Mouse (Mus musculus) left cerebral cortex, postnatal 25 days (tissue): ENCODE measurements at regions not wholly inside any gene's neighbourhood (a gene's known extent, or its start where the extent isn't known, plus 50 kb on each side); places are given as distances from the start of the nearest gene placed in this dataset.

ENCODE experiments used
- DNase-seq, 2 experiments: peaks; one replicate each; pipeline ENCODE4 v3.0.0; 2022; ENCODE audit warnings: low spot score in 2 of 2, mixed read lengths in 1 of 2
- intact Hi-C: fragments of 180-260 bp; cut with DNase I; formaldehyde crosslinking; loops from one replicate; pipeline ENCODE4 v1.15.1; 2025

DNA sequence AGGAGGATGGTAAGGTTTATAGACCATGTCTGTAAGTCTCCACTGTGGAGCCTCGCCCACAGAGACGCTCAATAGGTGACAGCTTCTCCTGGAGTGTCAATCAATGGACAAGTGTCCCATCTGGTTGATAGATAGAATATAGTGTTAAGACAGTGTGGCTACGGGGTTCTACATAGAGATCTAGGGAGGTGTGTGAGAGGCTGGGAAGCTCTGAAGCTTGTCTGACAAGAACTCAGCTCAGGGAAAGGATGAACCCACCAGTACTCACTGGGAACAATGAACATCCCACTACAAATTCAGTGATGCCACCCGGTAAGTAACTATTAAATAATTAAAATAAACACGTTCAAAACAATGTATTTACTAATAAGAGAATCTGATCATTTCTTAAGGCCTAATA is 349.7 kb downstream of the Nup35 start:
- intact Hi-C loops: no loop called here
- no peak for DNase-seq

DNA sequence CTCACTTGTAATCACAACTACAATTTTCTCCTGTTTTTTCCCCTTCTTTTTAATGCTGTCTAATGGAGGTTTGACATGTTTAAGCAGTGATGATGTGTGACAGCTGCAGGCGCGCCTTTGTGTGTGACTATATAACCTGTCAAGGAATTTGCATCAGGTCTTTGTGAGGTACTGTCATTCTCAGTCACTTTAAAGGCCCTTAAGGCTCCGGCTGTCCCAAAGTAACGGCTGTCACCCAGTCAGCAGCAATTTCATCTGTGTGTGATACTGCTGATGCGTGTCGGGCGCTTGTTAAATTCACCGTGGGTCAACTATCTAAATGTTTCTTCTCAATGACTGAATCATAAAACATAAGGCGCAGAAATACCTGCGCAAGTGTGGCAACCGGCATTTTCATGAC is 350.2 kb downstream of the Nup35 start:
- intact Hi-C loops: no loop called here
- no peak for DNase-seq

DNA sequence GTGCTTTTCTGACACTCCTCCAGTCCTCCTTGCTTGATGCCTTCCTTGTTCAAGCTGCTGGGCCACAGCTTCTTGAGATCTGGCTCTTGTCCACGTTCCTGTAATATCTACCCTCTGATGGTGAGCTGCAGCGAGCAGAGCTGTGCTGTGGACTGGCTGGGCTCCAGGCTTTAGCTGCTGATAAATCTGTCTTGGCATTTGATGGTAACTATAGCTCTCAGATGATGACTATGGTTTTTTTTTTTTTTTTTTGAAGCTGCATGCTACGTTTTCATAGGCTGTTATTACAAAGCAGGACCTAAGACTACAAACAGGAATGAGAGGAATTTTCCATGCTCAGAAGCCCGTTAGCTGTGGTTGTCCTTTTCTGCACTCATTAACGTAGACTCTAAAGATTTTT is 352.3 kb downstream of the Nup35 start:
- intact Hi-C loops: no loop called here

DNA sequence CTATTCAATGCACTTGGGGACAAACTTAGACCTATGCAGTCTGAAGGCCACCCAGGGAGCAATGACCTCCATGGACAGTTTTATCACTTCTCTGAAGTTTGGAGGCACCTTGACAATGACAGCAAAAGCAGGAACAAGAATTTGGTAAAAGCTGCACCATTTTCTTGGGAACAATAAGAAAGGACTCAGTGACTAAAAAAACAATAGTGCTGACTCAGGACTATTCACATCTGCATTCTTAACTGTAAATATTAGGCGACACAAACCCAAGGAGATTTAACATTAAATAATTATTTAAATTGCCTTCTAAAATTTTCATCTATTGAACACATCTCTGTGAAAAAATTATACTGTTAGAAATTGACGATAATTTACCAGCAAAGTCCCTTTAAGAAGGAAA is 356.2 kb downstream of the Nup35 start:
- no peak for DNase-seq
- intact Hi-C loops: no loop called here

More for the DNA sequence above, 352.3 kb downstream of the Nup35 start:
- DNase-seq: peak; percentile 34 to 70

DNA sequence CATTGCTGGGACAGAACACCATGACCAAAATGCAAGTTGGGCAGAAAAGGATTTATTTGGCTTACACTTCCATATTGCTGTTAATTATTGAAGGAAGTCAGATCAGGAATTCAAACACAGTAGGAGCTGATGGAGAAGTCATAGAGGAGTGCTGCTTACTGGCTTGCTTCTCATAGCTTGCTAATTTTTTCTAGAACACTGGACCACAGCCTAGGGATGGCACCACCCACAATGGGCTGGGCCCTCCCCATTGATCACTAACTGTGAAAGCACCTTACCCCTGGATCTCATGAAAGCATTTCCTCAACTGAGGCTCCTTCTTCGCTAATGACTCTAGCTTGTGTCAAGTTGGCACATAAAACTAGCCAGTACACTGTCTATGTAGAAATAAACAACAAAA is 381.3 kb downstream of the Nup35 start:
- DNase-seq: no peak
- intact Hi-C loops: no loop called here

DNA sequence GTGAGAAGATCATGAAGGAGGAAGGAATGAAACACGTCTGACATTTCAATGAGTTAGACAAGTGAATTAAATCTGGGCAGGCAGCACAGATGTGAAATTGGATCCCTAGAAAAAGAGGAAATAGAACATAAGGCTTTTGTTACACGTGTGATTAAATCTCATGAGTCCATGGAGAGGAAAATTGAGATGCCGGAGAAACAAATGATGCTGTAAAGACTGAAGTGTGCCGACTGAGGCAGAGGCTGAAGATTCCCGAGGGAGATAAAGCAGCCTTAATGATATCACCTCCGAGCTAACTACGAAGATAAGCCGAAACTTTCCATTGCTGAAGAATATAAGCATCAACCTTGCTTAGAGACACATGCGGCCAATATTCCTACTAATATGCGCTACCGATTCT is 390.0 kb downstream of the Nup35 start:
- DNase-seq: peak in 1 of 2 experiments; percentile 51

DNA sequence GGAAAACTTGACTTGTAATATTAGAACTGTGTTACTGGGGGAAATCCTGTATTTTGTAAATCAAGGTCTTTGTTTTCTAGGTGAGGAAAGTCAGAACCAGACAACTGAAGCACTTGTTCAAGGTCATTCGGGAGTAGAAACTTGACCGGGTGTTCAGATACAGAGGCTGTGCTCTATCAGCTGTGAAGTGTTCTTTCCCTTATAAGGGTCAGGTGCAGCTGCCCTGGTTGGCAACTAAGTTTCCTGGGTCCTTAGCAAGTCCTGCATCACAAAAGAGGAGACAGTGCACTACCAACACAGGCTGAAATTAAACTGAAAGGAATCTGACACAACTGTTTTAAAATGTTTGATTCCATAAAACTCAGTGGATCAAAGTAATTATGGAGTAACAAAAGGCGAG is 406.6 kb downstream of the Nup35 start:
- intact Hi-C loops: no loop called here
- no peak for DNase-seq

More for the DNA sequence above, 390.0 kb downstream of the Nup35 start:
- intact Hi-C loops: no loop called here
